Mouse (Mus musculus) bone marrow, adult 2 months (tissue): Measurements from ENCODE around the gene Acap2.

Experiments used
- CTCF ChIP-seq: fragments of 200-500 bp; IDR thresholded peaks from 2 replicates; pipeline ENCODE4 v1.5.1; 2011; ENCODE audit warnings: low read length, control low read depth; ENCODE audit not compliant: control insufficient read depth, insufficient read depth
- POLR2A ChIP-seq: fragments of 200-500 bp; IDR thresholded peaks from 2 replicates; pipeline ENCODE4 v1.6.1; 2011; ENCODE audit warnings: low read depth, mild to moderate bottlenecking, control low read depth, low read length, borderline replicate concordance; ENCODE audit not compliant: control insufficient read depth

GRCm38 (mm10) chr16:31080573-31081051, 120.4 kb downstream of the Acap2 start:
- no peak for TF ChIP-seq POLR2A
- TF ChIP-seq CTCF, result no peak
